Mouse (Mus musculus): Measurements from ENCODE around the gene Mc1r.

DNA sequence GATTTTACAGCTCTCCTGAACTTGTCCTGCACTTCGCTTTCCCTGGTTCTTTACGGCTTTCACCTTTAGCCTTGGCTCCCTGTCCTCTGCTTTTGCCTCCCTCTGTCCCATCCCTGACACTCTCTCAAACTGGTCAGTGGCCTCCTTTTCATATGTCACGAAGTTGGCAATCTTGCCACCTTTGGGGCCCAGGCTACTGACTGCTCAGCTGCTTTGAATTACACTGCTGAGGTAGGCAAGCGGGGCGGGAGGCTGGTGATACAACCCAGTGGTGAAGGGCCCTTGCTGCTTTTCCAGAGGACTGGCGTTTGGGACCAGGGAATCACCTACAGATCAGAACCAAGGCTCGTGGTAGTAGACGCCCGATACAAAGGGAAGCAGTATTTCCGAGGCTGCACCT lies 31.2 kb upstream of the Mc1r start:
- TF ChIP-seq CTCF (IDR thresholded peaks at IDR 0.05; ENCODE audit: control insufficient read depth, insufficient read depth, low read length) (no peak), POLR2A (IDR thresholded peaks at IDR 0.05; ENCODE audit: borderline replicate concordance, control insufficient read depth, low read depth, low read length) (no peak)

All from bone marrow, adult 2 months (tissue).